Mouse (Mus musculus): ENCODE data around the gene Pard3.

DNA sequence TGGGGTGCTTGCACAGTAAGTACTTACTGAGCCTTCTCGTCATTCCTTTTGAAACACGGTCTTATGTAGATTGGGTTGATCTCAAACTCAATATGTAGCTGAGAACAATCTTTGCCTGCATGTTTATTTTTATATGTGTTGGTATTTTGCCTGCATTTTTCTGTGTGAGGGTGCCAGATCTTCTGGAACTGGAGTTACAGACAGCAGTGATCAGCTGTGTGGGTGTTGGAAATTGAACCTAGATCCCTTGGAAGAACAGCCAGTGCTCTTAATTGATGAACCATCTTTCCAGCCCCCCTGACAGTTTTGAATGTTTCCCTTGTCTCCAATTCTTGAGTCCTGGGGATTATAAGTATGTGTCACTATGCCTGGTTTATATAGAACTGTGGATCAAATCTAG, 4.9 kb upstream of the Pard3 start:
- TF ChIP-seq POLR2A (IDR thresholded peaks at IDR 0.05; ENCODE audit: control insufficient read depth, extremely low read depth, insufficient read depth, low read length, poor library complexity) (no peak), CTCF (IDR thresholded peaks at IDR 0.05; ENCODE audit: borderline replicate concordance, control insufficient read depth, extremely low read depth, insufficient read depth, low read length, poor library complexity) (no peak)
